In genomic region chr6:144570850-144571249, GRCm38 (mm10) we compare ENCODE assay signal across 15 mouse cellular contexts.
DNase-seq lines count a peak whose midpoint lies in the region; ATAC-seq and TF ChIP-seq lines count a peak whose summit lies in the region.
"Had no signal": no experiment of that assay in that cellular context is flagged by ENCODE, and none has a peak within 500 bp of the region (broad histone marks: within the 10 kb centered on the region; RNA-seq: fewer than 3 reads in every experiment).

No protein-coding gene starts in this region.

- no peaks in the 10 kb centered on the region for H3K4me1 ChIP-seq in heart, embryonic 11.5 days (ENCODE audit: control insufficient read depth, insufficient read depth, low read length)
- no peaks in the 10 kb centered on the region for H3K4me1 ChIP-seq in ES-E14 (ENCODE audit: control insufficient read depth in 2 of 2, insufficient read depth in 2 of 2, low read length in 2 of 2, poor library complexity in 1 of 2)
- no peaks in the 10 kb centered on the region for H3K4me1 ChIP-seq in cerebellum, adult 2 months (ENCODE audit: control insufficient read depth, insufficient read depth, low read length)
- H3K4me1 ChIP-seq: heart, embryonic 12.5 days; hindbrain, embryonic 15.5 days; kidney, embryonic 15.5 days; limb, embryonic 15.5 days; megakaryocyte, embryonic 14.5 days had no signal

- H3K36me3 ChIP-seq in heart, embryonic 11.5 days (ENCODE audit: control insufficient read depth, insufficient read depth, low read length): no peaks in the 10 kb centered on the region
- no peaks in the 10 kb centered on the region for H3K36me3 ChIP-seq in ES-E14 (ENCODE audit: control insufficient read depth, insufficient read depth, low read length, poor library complexity, severe bottlenecking)
- H3K36me3 ChIP-seq: heart, embryonic 12.5 days; hindbrain, embryonic 15.5 days; kidney, embryonic 15.5 days; limb, embryonic 15.5 days had no signal

- no peak for TF ChIP-seq POLR2A in cerebellum, adult 2 months (IDR thresholded peaks at IDR 0.05; ENCODE audit: borderline replicate concordance, insufficient read depth, low read length)

- H3K27me3 ChIP-seq in heart, embryonic 11.5 days (ENCODE audit: control insufficient read depth, insufficient read depth, low read length): no peaks in the 10 kb centered on the region
- H3K27me3 ChIP-seq in cerebellum, adult 2 months (ENCODE audit: control insufficient read depth, insufficient read depth, low read length): no peaks in the 10 kb centered on the region
- H3K27me3 ChIP-seq: heart, embryonic 12.5 days; hindbrain, embryonic 15.5 days; kidney, embryonic 15.5 days; limb, embryonic 15.5 days; megakaryocyte, embryonic 14.5 days had no signal

- WGBS in heart, embryonic 11.5 days (ENCODE audit: insufficient replicate concordance): 56% methylated on average over 17 of the region's 17 CpGs
- 79% methylated on average over 17 of the region's 17 CpGs for WGBS in cerebellum, adult 2 months

- TF ChIP-seq CTCF in cerebellum, adult 2 months (IDR thresholded peaks at IDR 0.05; ENCODE audit: borderline replicate concordance, insufficient read depth, low read depth, low read length): no peak

- ATAC-seq in heart, embryonic 11.5 days (replicated peaks; ENCODE audit: insufficient number of reproducible peaks, low FRiP score, low TSS enrichment): no peak
- peak; percentile 34 for ATAC-seq in erythroid progenitor cell, adult 5-6 weeks (replicated peaks; ENCODE audit: low FRiP score, poor library complexity, severe bottlenecking)
- peak; percentile 95 for ATAC-seq in megakaryocyte-erythroid progenitor cell, adult 5-6 weeks (replicated peaks; ENCODE audit: low FRiP score, low TSS enrichment, poor library complexity, severe bottlenecking)

- no peak overlapping the region for H3K4me2 ChIP-seq in heart, embryonic 11.5 days
- H3K4me2 ChIP-seq: heart, embryonic 12.5 days; hindbrain, embryonic 15.5 days; kidney, embryonic 15.5 days; limb, embryonic 15.5 days had no signal

- DNase-seq in heart, postnatal 4 days: peak; percentile 10
- peak; percentile 63 for DNase-seq in ES-E14 (ENCODE audit: low read depth, low spot score)
- no peak for DNase-seq in cerebellum, adult 2 months
- no peak for DNase-seq in cerebellum, postnatal 4 days (ENCODE audit: low spot score in 2 of 2)
- DNase-seq in urinary bladder, postnatal 36 days (ENCODE audit: low spot score in 2 of 2): no peak
- DNase-seq: cerebellum, postnatal 14 days; retina, postnatal 1 day had no signal

- no peak overlapping the region for H3K27ac ChIP-seq in heart, embryonic 11.5 days (ENCODE audit: low read depth, low read length)
- H3K27ac ChIP-seq in ES-E14 (ENCODE audit: insufficient read depth, low read depth, low read length, poor library complexity, severe bottlenecking): no peak overlapping the region
- H3K27ac ChIP-seq in cerebellum, adult 2 months (ENCODE audit: insufficient read depth, low read length): no peak overlapping the region
- H3K27ac ChIP-seq: hindbrain, embryonic 15.5 days; kidney, embryonic 15.5 days; limb, embryonic 15.5 days had no signal

- H3K9ac ChIP-seq in heart, embryonic 11.5 days (ENCODE audit: low read depth, low read length): no peak overlapping the region
- H3K9ac ChIP-seq in ES-E14 (ENCODE audit: insufficient read depth, low read depth, low read length, poor library complexity, severe bottlenecking): no peak overlapping the region
- H3K9ac ChIP-seq: heart, embryonic 12.5 days; hindbrain, embryonic 15.5 days; kidney, embryonic 15.5 days; limb, embryonic 15.5 days had no signal

- H3K4me3 ChIP-seq in heart, embryonic 11.5 days (ENCODE audit: low read depth, low read length): no peak overlapping the region
- no peak overlapping the region for H3K4me3 ChIP-seq in ES-E14 (ENCODE audit: insufficient read depth in 1 of 2, low read depth in 1 of 2, low read length in 2 of 2, poor library complexity in 1 of 2, severe bottlenecking in 1 of 2)
- H3K4me3 ChIP-seq in cerebellum, adult 2 months (replicated peaks; ENCODE audit: insufficient read depth, low read depth, low read length): no peak overlapping the region
- H3K4me3 ChIP-seq: heart, embryonic 12.5 days; hindbrain, embryonic 15.5 days; kidney, embryonic 15.5 days; limb, embryonic 15.5 days; megakaryocyte, embryonic 14.5 days had no signal

- in situ Hi-C loops in ES-E14 (cut with MboI; ENCODE audit: low sequenced_read_pairs in 2 of 2, unreplicated experiment in 2 of 2): no loop called here

- no peaks in the 10 kb centered on the region for H3K9me3 ChIP-seq in heart, embryonic 11.5 days (replicated peaks; ENCODE audit: control insufficient read depth, low read length)
- no peaks in the 10 kb centered on the region for H3K9me3 ChIP-seq in ES-E14 (ENCODE audit: control insufficient read depth, insufficient read depth, low read depth, low read length)
- H3K9me3 ChIP-seq: heart, embryonic 12.5 days; hindbrain, embryonic 15.5 days; kidney, embryonic 15.5 days; limb, embryonic 15.5 days; megakaryocyte, embryonic 14.5 days had no signal

TF ChIP-seq in ES-E14, 5 proteins besides CTCF, POLR2A, EP300 and RAD21:
- TF ChIP-seq CHD2 (IDR thresholded peaks at IDR 0.05; ENCODE audit: low read depth, low read length) (no peak), HCFC1 (IDR thresholded peaks at IDR 0.05; ENCODE audit: borderline replicate concordance, insufficient read depth, low read length) (no peak), ZNF384 (IDR thresholded peaks at IDR 0.05; ENCODE audit: low read depth, low read length) (no peak), ZC3H11A (IDR thresholded peaks at IDR 0.05; ENCODE audit: borderline replicate concordance, low read depth, low read length) (no peak), MAFK (IDR thresholded peaks at IDR 0.05; ENCODE audit: insufficient read depth, low read depth, low read length) (no peak)

Comparison
In these comparisons a context has a peak if more than half of its experiments do, and no peak if none do; other contexts are left out.
1. DNase-seq: peak in heart, postnatal 4 days (single experiment) and ES-E14 (single experiment); none in cerebellum, adult 2 months (0 of 2), cerebellum, postnatal 4 days (0 of 2) and urinary bladder, postnatal 36 days (0 of 2).